In the genomic region with DNA sequence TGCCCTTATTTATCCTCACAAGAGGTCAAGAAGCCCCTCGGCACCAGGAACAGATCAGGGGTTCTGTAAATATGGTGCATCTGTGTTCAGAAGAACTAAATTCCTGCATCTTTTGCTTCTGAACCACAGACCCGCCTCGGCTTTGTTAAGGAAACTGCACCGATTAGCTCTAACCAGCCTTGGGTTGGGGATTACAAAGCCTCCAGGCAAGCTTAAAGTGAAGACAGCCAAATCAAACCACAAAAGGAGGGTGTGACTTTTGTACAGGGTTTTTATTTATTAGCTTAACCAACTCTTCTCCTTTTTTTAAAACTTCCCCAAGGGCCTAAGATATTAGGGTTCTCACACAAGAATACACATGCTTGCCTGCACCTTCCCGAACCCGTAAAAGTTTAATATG, we compare ENCODE assay signal across 13 mouse cellular contexts.
"Had no signal": no experiment of that assay in that cellular context is flagged by ENCODE, and none has a peak within 500 bp of the region (broad histone marks: within the 10 kb centered on the region; RNA-seq: fewer than 3 reads in every experiment).

No protein-coding gene starts in this region.

- DNase-seq: kidney, adult 2 months; layer of hippocampus, adult 9-11 months; liver, embryonic 13.5 days; lung, adult 2 months; lung, postnatal 14 days; thymus, adult 18-20 months; thymus, postnatal 14 days; thymus, postnatal 4 days had no signal

- H3K9ac ChIP-seq: liver, embryonic 13.5 days; midbrain, embryonic 15.5 days had no signal

- H3K4me1 ChIP-seq: liver, embryonic 13.5 days; megakaryocyte, embryonic 14.5 days had no signal

- H3K4me3 ChIP-seq: layer of hippocampus, adult 2 months; liver, embryonic 13.5 days; megakaryocyte, embryonic 14.5 days; midbrain, embryonic 10.5 days; midbrain, embryonic 15.5 days had no signal

- ATAC-seq: midbrain, embryonic 15.5 days had no signal

- H3K36me3 ChIP-seq: liver, embryonic 13.5 days; midbrain, embryonic 10.5 days; midbrain, embryonic 15.5 days had no signal

- H3K27ac ChIP-seq: kidney, postnatal 0 days; layer of hippocampus, adult 2 months; liver, embryonic 13.5 days; midbrain, embryonic 10.5 days; midbrain, embryonic 15.5 days had no signal

- H3K9me3 ChIP-seq: liver, embryonic 13.5 days; midbrain, embryonic 10.5 days; midbrain, embryonic 15.5 days had no signal

- H3K4me2 ChIP-seq: liver, embryonic 13.5 days; midbrain, embryonic 15.5 days had no signal

- H3K27me3 ChIP-seq: liver, embryonic 13.5 days; megakaryocyte, embryonic 14.5 days; midbrain, embryonic 15.5 days had no signal
